Mouse (Mus musculus): Measurements from ENCODE around the gene Gm26620. TPM values are rescaled to one million over a fixed set of nuclear protein-coding genes. Genes with fewer than 3 reads are reported as not detected.

Gene Gm26620
- polyA plus RNA-seq, 1 experiment from 2014 or later: 1.1 TPM

DNA sequence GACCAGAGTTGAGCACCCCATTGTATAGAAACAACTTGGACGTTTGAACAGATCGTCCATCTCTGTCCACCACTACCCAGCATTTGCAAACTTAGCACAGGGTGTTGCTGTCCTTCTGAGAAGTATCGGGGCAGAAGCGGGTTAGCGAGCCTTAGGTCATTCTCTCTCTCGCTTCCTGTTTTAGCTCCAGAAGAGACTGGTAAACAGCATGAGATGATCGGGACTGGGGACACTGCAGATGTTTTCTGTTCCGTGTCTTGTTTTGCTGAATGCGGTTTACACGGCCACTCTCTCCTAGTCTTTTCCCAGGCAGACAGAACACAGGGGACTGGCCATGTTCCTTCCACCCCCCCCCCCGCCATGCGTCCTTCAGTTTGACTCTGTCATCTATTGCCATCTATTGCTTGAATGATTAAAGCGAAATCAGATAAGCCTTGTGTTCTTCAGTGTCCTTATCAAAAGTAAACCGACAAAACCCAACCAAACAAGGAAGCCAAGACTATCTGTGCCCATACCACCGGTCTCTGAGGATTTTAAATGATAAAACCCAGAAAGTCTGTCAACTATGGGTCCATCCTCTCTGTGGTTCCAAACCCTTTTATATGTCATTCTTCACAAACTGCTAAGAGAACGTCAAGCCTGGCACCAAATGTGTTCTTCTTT, 13.7 kb downstream of the Gm26620 start:
- H3K9me3 ChIP-seq: no peaks in the 10 kb centered on the region
- no peak overlapping the region for H3K4me3 ChIP-seq (replicated peaks)
- H3K27ac ChIP-seq: no peak overlapping the region
- ATAC-seq (ENCODE audit: insufficient read depth, low FRiP score, low read depth): no peak
- WGBS: 53% methylated on average over 16 of the region's 16 CpGs
- no peaks in the 10 kb centered on the region for H3K27me3 ChIP-seq (replicated peaks)
- H3K4me1 ChIP-seq: no peaks in the 10 kb centered on the region
- no peak overlapping the region for H3K4me2 ChIP-seq
- no peak overlapping the region for H3K9ac ChIP-seq
- H3K36me3 ChIP-seq: no peaks in the 10 kb centered on the region

DNA sequence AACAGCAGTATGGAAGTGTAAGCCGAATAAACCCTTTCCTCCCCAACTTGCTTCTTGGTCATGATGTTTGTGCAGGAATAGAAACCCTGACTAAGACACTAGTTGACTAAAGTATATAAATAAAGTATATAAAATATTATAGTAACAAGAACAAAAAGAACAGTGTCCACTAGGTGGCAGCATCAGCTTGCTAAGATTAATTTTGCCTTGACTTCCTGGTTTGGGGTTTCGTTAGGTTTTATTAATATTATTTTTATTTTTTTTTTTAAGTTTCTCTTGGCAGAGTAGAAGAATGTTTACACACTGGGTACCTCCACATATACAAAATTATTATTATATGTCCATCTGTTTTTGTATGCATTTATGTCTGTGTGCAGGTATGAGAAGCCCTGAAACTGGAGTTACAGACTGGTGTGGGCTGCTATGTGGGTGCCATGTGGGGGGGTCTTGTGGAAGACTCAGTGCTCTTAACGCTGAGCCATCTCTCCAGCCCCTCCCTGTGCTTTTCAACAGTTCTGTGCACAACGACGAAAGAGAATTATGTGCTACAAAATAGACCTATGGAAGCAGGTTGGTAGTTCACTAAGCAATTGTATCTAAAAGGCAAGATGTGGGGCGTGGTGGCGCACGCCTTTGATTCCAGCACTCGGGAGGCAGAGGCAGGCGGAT, 16.1 kb downstream of the Gm26620 start:
- Histone ChIP-seq H3K4me1 (no peaks in the 10 kb centered on the region), H3K9me3 (no peaks in the 10 kb centered on the region), H3K27me3 (replicated peaks) (0 out of 2 replicates have a peak, but pooled peaks cover 4% of the 10 kb centered on the region), H3K36me3 (no peaks in the 10 kb centered on the region), H3K9ac (no peak overlapping the region), H3K27ac (no peak overlapping the region), H3K4me2 (peak overlapping the region; percentile 34), H3K4me3 (replicated peaks) (no peak overlapping the region)
- no peak for ATAC-seq (ENCODE audit: insufficient read depth, low FRiP score, low read depth)
- WGBS: 31% methylated on average over 10 of the region's 10 CpGs

DNA sequence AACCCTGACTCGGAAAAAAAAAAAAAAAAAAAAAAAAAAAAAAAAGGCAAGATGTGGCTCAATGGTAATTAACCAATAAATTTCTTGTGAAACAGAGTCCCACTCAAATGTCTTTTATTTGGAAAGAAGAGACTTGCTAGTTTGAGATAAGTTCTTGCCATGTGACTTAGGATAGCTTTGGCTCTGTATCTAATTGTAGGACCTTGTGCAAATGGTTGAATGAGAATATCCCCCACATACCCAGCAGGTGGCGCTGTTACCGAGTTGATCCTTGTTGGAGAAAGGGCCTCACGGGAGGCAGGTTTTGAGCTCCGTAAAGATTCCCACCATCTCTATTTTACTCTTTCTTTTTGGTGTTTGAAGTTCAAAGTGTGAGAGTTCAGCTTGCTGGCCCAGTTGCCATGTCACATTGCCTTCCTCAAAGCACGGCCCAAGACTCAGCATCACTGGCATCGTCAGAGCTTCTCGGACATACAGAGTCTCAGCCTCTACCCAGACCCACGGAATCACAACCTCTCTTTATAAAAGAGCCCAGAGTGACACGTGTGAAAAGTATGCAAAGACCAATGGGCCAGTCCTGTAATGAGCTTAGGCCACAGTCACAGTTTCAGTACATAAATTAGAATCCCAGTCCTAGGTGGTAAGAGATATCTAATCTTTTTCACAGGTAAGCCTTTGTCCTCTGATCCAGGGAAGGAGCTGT, 16.8 kb downstream of the Gm26620 start:
- WGBS: 30% methylated on average over 10 of the region's 10 CpGs
- Histone ChIP-seq H3K9ac (no peak overlapping the region), H3K4me3 (replicated peaks) (no peak overlapping the region), H3K9me3 (no peaks in the 10 kb centered on the region), H3K27ac (no peak overlapping the region), H3K4me2 (peak overlapping the region; percentile 34; the same call in 1 of the 2 replicates), H3K27me3 (replicated peaks) (0 out of 2 replicates have a peak, but pooled peaks cover 7% of the 10 kb centered on the region), H3K36me3 (no peaks in the 10 kb centered on the region), H3K4me1 (no peaks in the 10 kb centered on the region)
- ATAC-seq (ENCODE audit: insufficient read depth, low FRiP score, low read depth): no peak; the same call in 1 of the 2 replicates

DNA sequence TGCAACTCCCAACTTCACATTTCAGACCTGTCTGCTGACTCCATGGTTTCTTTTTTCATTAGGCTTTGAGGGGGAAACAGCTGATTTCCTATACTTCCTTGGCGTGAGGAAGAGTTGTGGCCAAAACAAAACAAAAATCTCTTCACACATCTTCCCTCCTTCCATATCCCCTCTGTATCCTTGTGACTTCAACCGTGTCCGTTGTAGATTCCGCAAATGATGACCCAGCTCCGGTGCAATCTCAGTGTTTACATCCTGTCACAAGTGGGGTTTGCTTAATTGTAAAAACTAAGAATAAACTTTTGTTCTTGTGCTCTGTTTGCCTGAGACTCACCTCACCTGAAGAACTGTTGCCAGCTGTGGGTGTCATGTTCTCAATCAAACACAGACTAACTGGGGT, 18.6 kb downstream of the Gm26620 start:
- H3K27ac ChIP-seq: no peak overlapping the region
- no peak for ATAC-seq (ENCODE audit: insufficient read depth, low FRiP score, low read depth)
- H3K4me2 ChIP-seq: no peak overlapping the region
- no peak overlapping the region for H3K9ac ChIP-seq
- peaks cover 23% of the 10 kb centered on the region for H3K27me3 ChIP-seq (replicated peaks)
- 44% methylated on average over 5 of the region's 5 CpGs for WGBS
- H3K4me3 ChIP-seq (replicated peaks): no peak overlapping the region
- H3K9me3 ChIP-seq: no peaks in the 10 kb centered on the region
- no peaks in the 10 kb centered on the region for H3K36me3 ChIP-seq
- H3K4me1 ChIP-seq: peaks cover 13% of the 10 kb centered on the region

DNA sequence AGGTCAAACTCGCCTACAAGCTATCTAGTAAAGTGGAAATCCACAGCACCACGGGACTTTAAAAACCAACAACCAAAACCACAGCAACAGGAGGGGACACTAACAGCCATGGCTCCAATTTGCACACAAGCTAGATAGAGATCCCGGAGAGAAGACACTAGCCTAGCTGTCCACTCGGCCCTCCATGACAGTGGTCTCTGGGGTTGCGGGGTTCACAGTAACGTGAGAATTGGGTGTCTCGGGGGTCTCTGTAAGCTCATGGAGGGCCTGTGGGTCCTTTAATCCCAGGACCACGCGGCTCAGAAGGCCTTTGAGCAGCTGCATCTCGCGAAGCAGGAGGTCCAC, 22.2 kb downstream of the Gm26620 start:
- no peak for ATAC-seq (ENCODE audit: insufficient read depth, low FRiP score, low read depth)
- H3K9ac ChIP-seq: no peak overlapping the region
- 30% methylated on average over 11 of the region's 11 CpGs for WGBS

DNA sequence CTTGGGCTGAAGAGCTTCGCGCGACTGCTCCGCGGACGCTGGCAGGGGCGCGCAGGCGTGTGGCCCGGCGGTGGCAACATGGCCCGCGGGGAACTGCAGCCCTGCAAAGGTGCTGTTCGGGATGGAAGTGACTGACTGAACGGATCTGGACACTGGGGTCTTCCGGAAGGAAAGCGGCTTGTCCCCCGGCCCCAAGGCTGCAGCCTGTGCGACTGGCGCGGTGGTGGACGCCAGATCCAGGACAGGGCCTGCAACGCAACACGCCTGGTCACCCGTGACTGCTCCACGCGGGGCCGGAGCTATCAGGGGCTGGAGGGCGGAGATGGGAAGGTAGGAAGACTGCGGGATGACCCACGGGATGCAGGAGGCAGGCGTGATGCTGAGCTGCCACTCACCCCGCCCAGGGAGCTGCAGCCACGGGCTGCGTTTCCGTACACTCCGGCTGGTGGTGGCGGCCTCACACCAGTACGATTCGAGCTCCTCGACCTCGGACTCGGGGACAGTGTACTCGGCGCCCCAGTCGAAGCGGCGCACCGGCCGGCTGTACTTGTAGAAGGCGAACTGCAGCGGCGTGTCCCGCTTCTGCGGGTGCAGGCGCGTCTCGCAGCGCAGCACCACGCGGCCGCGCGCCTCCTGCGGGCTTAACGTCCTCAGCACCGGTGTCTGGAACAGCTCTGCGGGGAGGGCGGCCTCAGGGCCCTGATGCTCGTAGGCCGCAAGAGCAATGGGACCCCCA, 22.8 kb downstream of the Gm26620 start:
- 1% methylated on average over 71 of the region's 71 CpGs for WGBS
- H3K9ac ChIP-seq: 0 out of 2 replicates have a peak overlapping the region, but pooled peaks have one; percentile 1
- ATAC-seq (ENCODE audit: insufficient read depth, low FRiP score, low read depth): peak; percentile 66

More for the DNA sequence above, 22.2 kb downstream of the Gm26620 start:
- Histone ChIP-seq H3K4me2 (peak overlapping the region; percentile 78), H3K9me3 (no peaks in the 10 kb centered on the region), H3K36me3 (no peaks in the 10 kb centered on the region), H3K4me3 (replicated peaks) (peak overlapping the region; percentile 37), H3K4me1 (peaks cover 16% of the 10 kb centered on the region), H3K27ac (no peak overlapping the region), H3K27me3 (replicated peaks) (peaks cover 26% of the 10 kb centered on the region)

DNA sequence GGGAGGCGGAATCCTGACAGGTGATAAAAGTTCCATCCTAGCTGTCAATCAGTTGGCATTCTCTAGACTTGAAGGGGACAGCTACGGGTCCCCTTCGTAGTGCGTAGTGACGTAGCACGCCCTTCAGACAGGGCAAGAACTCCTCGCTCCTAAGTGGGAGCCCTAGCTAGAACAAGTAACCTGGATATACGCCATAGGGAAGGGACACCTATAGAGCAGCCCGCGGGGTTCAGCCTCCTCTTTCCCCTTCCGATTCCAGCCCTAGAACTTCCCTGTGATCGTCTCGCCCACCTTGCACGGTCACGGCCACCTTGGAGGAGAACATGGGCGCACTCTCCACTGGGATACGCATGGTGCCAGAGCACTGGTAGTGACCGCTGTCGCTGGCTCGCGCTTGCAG, 23.5 kb downstream of the Gm26620 start:
- no peak for ATAC-seq (ENCODE audit: insufficient read depth, low FRiP score, low read depth)
- no peaks in the 10 kb centered on the region for H3K36me3 ChIP-seq
- WGBS: 4% methylated on average over 21 of the region's 21 CpGs
- peaks cover 26% of the 10 kb centered on the region for H3K27me3 ChIP-seq (replicated peaks)
- no peak overlapping the region for H3K27ac ChIP-seq
- no peaks in the 10 kb centered on the region for H3K9me3 ChIP-seq
- peaks cover 16% of the 10 kb centered on the region for H3K4me1 ChIP-seq
- H3K9ac ChIP-seq: no peak overlapping the region
- H3K4me3 ChIP-seq (replicated peaks): peak overlapping the region; percentile 37
- H3K4me2 ChIP-seq: peak overlapping the region; percentile 78

More for the DNA sequence above, 22.8 kb downstream of the Gm26620 start:
- H3K4me3 ChIP-seq (replicated peaks): peak overlapping the region; percentile 37
- no peaks in the 10 kb centered on the region for H3K36me3 ChIP-seq
- H3K4me2 ChIP-seq: peak overlapping the region; percentile 78
- H3K27ac ChIP-seq: no peak overlapping the region
- no peaks in the 10 kb centered on the region for H3K9me3 ChIP-seq
- H3K4me1 ChIP-seq: peaks cover 16% of the 10 kb centered on the region
- peaks cover 26% of the 10 kb centered on the region for H3K27me3 ChIP-seq (replicated peaks)

DNA sequence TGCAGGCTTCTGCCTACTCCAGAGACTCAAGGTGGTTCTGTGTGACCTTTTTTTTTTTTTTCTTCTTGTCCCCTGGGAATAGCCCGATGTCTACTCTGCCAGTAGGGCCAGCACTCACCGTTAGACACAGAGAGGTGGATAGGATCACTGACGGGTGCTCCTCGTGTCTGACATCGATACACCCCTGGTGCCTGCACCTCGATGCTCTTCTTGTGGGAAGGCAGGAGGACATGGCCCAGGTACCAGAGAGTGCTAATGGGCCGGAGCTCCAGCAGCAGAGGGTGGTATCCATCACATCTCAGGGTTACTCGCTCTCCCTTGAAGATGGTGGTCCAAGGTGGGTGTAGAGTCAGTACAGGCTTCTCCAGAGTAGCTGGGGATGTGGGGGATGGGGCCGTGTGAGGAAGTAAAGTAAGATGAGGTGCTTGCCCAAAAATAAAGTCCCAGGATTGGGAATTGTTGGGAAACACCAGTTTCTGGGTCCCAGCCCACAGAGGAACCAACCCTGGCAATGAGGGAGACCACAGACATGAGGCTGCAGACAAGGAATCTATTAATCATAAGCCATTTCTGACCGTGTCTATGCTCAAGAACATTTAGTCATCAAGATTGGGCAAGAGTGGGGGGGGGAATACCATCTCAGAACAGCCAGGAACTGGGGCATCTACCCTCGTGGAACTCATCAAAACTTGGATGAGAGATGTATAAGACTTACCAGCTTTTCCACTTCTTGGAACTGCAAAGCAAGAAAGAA, 27.2 kb downstream of the Gm26620 start:
- 84% methylated on average over 11 of the region's 11 CpGs for WGBS
- H3K36me3 ChIP-seq: no peaks in the 10 kb centered on the region

DNA sequence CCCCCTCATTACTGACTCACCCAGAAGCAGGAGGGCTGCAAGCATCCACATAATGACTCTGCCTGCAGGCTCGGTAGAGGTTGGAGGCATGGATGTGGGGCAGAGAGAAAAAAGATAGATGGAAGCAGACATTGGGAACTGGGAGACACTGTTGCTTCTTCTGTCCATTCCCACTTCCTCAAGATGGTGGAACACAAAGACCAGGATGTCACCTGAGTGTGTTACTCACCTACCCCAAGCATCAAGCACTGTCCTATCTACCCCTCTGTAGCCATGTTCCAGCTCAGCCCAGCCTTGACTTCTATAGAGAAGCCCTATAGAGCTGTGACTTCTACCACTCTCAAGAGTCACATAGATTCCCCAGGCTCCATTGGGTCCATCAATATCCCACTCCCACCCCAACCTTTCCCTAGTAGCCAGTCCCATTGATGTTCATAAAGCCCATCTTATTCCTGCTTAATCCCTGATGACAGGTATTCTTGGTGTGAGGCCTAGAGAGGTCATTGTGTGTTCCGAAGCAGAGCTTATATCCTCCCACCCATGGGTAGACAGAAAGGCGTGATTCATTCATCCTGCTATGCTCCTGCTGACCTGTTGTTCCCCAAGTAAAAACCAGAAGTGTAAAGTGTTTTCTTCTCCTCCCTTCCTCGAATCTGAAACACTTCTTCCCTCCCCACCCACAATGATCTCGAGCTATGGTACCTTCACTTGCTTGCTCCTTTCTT, 28.2 kb downstream of the Gm26620 start, which contains the start of gene Fcrlb:
Gene Fcrlb, minus strand, starts transcription at position 51 of the 725 bp plus-strand sequence.
- 70% methylated on average over 5 of the region's 5 CpGs for WGBS
- H3K27ac ChIP-seq: no peak within 1 kb of the TSS
- H3K27me3 ChIP-seq (replicated peaks): peaks cover 8% of the 10 kb centered on the region
- no peaks in the 10 kb centered on the region for H3K9me3 ChIP-seq
- H3K4me1 ChIP-seq: peaks cover 7% of the 10 kb centered on the region; the same call in 1 of the 2 replicates
- no peak within 1 kb of the TSS for H3K9ac ChIP-seq
- H3K4me3 ChIP-seq (replicated peaks): no peak within 1 kb of the TSS
- H3K36me3 ChIP-seq: no peaks in the 10 kb centered on the region
- ATAC-seq (ENCODE audit: insufficient read depth, low FRiP score, low read depth): no peak
- H3K4me2 ChIP-seq: no peak within 1 kb of the TSS

More for the DNA sequence above, 27.2 kb downstream of the Gm26620 start:
- no peak for ATAC-seq (ENCODE audit: insufficient read depth, low FRiP score, low read depth)
- Histone ChIP-seq H3K4me3 (replicated peaks) (no peak overlapping the region), H3K9ac (no peak overlapping the region), H3K27me3 (replicated peaks) (peaks cover 16% of the 10 kb centered on the region), H3K9me3 (no peaks in the 10 kb centered on the region), H3K27ac (no peak overlapping the region), H3K4me2 (no peak overlapping the region), H3K4me1 (peaks cover 15% of the 10 kb centered on the region)

DNA sequence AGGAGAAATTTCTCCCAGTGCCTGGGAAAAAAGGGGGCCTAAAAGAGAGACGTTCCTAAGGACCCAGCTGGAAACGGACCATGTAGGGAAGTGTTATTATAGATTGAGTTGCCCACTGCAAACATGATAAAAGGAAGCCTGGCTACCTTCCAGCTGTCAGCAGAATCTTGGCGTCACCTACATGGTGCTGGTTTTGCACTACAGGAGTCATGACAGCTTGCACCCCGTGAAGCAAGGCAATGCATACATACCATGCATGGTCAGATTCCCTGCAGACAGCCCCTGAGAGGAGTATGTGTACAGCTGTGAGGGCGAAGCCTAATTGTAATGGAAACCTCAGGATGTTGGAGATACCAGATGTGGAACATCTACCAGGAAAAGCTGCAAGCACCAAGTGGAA, 30.8 kb downstream of the Gm26620 start:
- H3K4me2 ChIP-seq: no peak overlapping the region
- no peak overlapping the region for H3K27ac ChIP-seq
- H3K9me3 ChIP-seq: no peaks in the 10 kb centered on the region
- no peak overlapping the region for H3K4me3 ChIP-seq (replicated peaks)
- ATAC-seq (ENCODE audit: insufficient read depth, low FRiP score, low read depth): no peak
- H3K4me1 ChIP-seq: no peaks in the 10 kb centered on the region
- H3K9ac ChIP-seq: no peak overlapping the region
- 64% methylated on average over 5 of the region's 5 CpGs for WGBS
- H3K36me3 ChIP-seq: no peaks in the 10 kb centered on the region
- H3K27me3 ChIP-seq (replicated peaks): no peaks in the 10 kb centered on the region
